In genomic region chr5:121162285-121162684, GRCm38 (mm10) we compare ENCODE assay signal across 18 mouse cellular contexts. TPM values are rescaled to one million over a fixed set of nuclear protein-coding genes. Genes with fewer than 3 reads are reported as not detected.
DNase-seq lines count a peak whose midpoint lies in the region; ATAC-seq and TF ChIP-seq lines count a peak whose summit lies in the region.
"Had no signal": no experiment of that assay in that cellular context is flagged by ENCODE, and none has a peak within 500 bp of the region (broad histone marks: within the 10 kb centered on the region; RNA-seq: fewer than 3 reads in every experiment).

No protein-coding gene starts in this region.

- no peaks in the 10 kb centered on the region for H3K27me3 ChIP-seq in forebrain, embryonic 14.5 days (replicated peaks; ENCODE audit: control insufficient read depth, insufficient read depth, low read length)
- H3K27me3 ChIP-seq in forebrain, embryonic 10.5 days (ENCODE audit: poor library complexity, severe bottlenecking), result no peaks in the 10 kb centered on the region
- H3K27me3 ChIP-seq in hindbrain, embryonic 16.5 days (replicated peaks; ENCODE audit: control insufficient read depth, insufficient read depth, low read length), result no peaks in the 10 kb centered on the region
- no peaks in the 10 kb centered on the region for H3K27me3 ChIP-seq in hindbrain, embryonic 13.5 days
- H3K27me3 ChIP-seq: embryonic facial prominence, embryonic 13.5 days; intestine, embryonic 15.5 days had no signal

- H3K9ac ChIP-seq in forebrain, embryonic 14.5 days (ENCODE audit: low read length), result no peak overlapping the region
- no peak overlapping the region for H3K9ac ChIP-seq in hindbrain, embryonic 16.5 days (ENCODE audit: low read depth, low read length)
- no peak overlapping the region for H3K9ac ChIP-seq in hindbrain, embryonic 13.5 days
- H3K9ac ChIP-seq: embryonic facial prominence, embryonic 13.5 days; intestine, embryonic 15.5 days had no signal

- H3K9me3 ChIP-seq in forebrain, embryonic 14.5 days (replicated peaks; ENCODE audit: control insufficient read depth, low read length), result no peaks in the 10 kb centered on the region
- no peaks in the 10 kb centered on the region for H3K9me3 ChIP-seq in forebrain, embryonic 10.5 days
- no peaks in the 10 kb centered on the region for H3K9me3 ChIP-seq in hindbrain, embryonic 16.5 days (ENCODE audit: control insufficient read depth, low read length)
- H3K9me3 ChIP-seq in hindbrain, embryonic 13.5 days, result no peaks in the 10 kb centered on the region
- H3K9me3 ChIP-seq: embryonic facial prominence, embryonic 13.5 days; heart, embryonic 10.5 days; intestine, embryonic 15.5 days had no signal

- H3K4me3 ChIP-seq in forebrain, embryonic 14.5 days (ENCODE audit: low read depth, low read length), result no peak overlapping the region
- no peak overlapping the region for H3K4me3 ChIP-seq in forebrain, embryonic 10.5 days
- H3K4me3 ChIP-seq in hindbrain, embryonic 16.5 days (ENCODE audit: low read length), result no peak overlapping the region
- no peak overlapping the region for H3K4me3 ChIP-seq in hindbrain, embryonic 13.5 days
- H3K4me3 ChIP-seq: embryonic facial prominence, embryonic 13.5 days; heart, embryonic 10.5 days; intestine, embryonic 15.5 days had no signal

- H3K36me3 ChIP-seq in forebrain, embryonic 14.5 days (ENCODE audit: control insufficient read depth, insufficient read depth, low read length), result peaks cover 86% of the 10 kb centered on the region
- peaks cover 100% of the 10 kb centered on the region for H3K36me3 ChIP-seq in forebrain, embryonic 10.5 days (replicated peaks)
- H3K36me3 ChIP-seq in hindbrain, embryonic 16.5 days (ENCODE audit: control insufficient read depth, insufficient read depth, low read length), result peaks cover 36% of the 10 kb centered on the region
- H3K36me3 ChIP-seq in hindbrain, embryonic 13.5 days, result peaks cover 94% of the 10 kb centered on the region

- no peaks in the 10 kb centered on the region for H3K4me1 ChIP-seq in forebrain, embryonic 14.5 days (ENCODE audit: control insufficient read depth, insufficient read depth, low read length)
- no peaks in the 10 kb centered on the region for H3K4me1 ChIP-seq in forebrain, embryonic 10.5 days
- no peaks in the 10 kb centered on the region for H3K4me1 ChIP-seq in hindbrain, embryonic 16.5 days (ENCODE audit: control insufficient read depth, insufficient read depth, low read depth, low read length)
- H3K4me1 ChIP-seq in hindbrain, embryonic 13.5 days (replicated peaks), result peaks cover 6% of the 10 kb centered on the region; the same call in 1 of the 2 replicates
- H3K4me1 ChIP-seq: embryonic facial prominence, embryonic 13.5 days; intestine, embryonic 15.5 days had no signal

- intact Hi-C loops in left cerebral cortex, postnatal 4 days (cut with DNase I), result no loop called here
- intact Hi-C loops in left cerebral cortex, postnatal 25 days (cut with DNase I), result loop anchor here (5.0 kb wide), 1 partner anchor 200 kb away; no protein-coding TSS in a partner anchor

- no peak for ATAC-seq in forebrain, embryonic 14.5 days
- ATAC-seq in hindbrain, embryonic 16.5 days, result peak; percentile 24; the same call in 1 of the 2 replicates
- no peak for ATAC-seq in hindbrain, embryonic 13.5 days (ENCODE audit: low FRiP score)
- ATAC-seq: forebrain, embryonic 16.5 days; intestine, embryonic 15.5 days had no signal

- DNase-seq in forebrain, embryonic 14.5 days (ENCODE audit: low spot score), result peak; percentile 11
- no peak for DNase-seq in forebrain, embryonic 10.5 days (ENCODE audit: extremely low spot score, low spot score)
- peak; percentile 43 for DNase-seq in left cerebral cortex, postnatal 4 days
- DNase-seq in left cerebral cortex, postnatal 25 days (ENCODE audit: low spot score in 2 of 2), result no peak
- peak; percentile 42 for DNase-seq in brain, embryonic 14.5 days (ENCODE audit: low read depth)
- DNase-seq: adrenal gland, postnatal 10 days; cerebellum, adult 11-12 months; cerebellum, adult 9-10 months; cerebellum, postnatal 25 days; heart, adult 18-20 months; heart, postnatal 10 days; heart, postnatal 4 days had no signal

- H3K27ac ChIP-seq in forebrain, embryonic 14.5 days (ENCODE audit: low read depth, low read length), result no peak overlapping the region
- no peak overlapping the region for H3K27ac ChIP-seq in forebrain, embryonic 10.5 days
- H3K27ac ChIP-seq in hindbrain, embryonic 16.5 days (ENCODE audit: low read depth, low read length), result 0 out of 2 replicates have a peak overlapping the region, but pooled peaks have one; percentile 1
- no peak overlapping the region for H3K27ac ChIP-seq in hindbrain, embryonic 13.5 days
- H3K27ac ChIP-seq: embryonic facial prominence, embryonic 13.5 days; heart, embryonic 10.5 days; intestine, embryonic 15.5 days had no signal

- TF ChIP-seq CTCF in brain, embryonic 14.5 days (IDR thresholded peaks at IDR 0.05; ENCODE audit: borderline replicate concordance, extremely low read depth, insufficient read depth, insufficient read length), result no peak

- WGBS in forebrain, embryonic 14.5 days, result 70% methylated on average over 5 of the region's 5 CpGs
- WGBS in forebrain, embryonic 10.5 days, result 93% methylated on average over 5 of the region's 5 CpGs
- 71% methylated on average over 5 of the region's 5 CpGs for WGBS in hindbrain, embryonic 16.5 days
- 81% methylated on average over 5 of the region's 5 CpGs for WGBS in hindbrain, embryonic 13.5 days

- H3K4me2 ChIP-seq in forebrain, embryonic 14.5 days (ENCODE audit: low read length), result no peak overlapping the region
- H3K4me2 ChIP-seq in hindbrain, embryonic 16.5 days (ENCODE audit: low read length), result no peak overlapping the region
- no peak overlapping the region for H3K4me2 ChIP-seq in hindbrain, embryonic 13.5 days
- H3K4me2 ChIP-seq: embryonic facial prominence, embryonic 13.5 days; intestine, embryonic 15.5 days had no signal

- TF ChIP-seq POLR2A in brain, embryonic 14.5 days (IDR thresholded peaks at IDR 0.05; ENCODE audit: borderline replicate concordance, extremely low read depth, insufficient read depth, insufficient read length, poor library complexity, severe bottlenecking), result no peak

RNA-seq across cellular contexts. Expression of gene Ptpn11, which starts 28.9 kb away (rescaled TPM):
- 32.1 and 33.8 TPM in 2 replicates for polyA plus RNA-seq in forebrain, embryonic 14.5 days (2014; fragmentation: Nextera tagmentation; extraction: Ambion mirVana)
- 25.1 TPM in 2 replicates for polyA plus RNA-seq in forebrain, embryonic 10.5 days (2016; fragmentation: Nextera tagmentation; extraction: Ambion mirVana)
- polyA plus RNA-seq in hindbrain, embryonic 16.5 days (2015; fragmentation: Nextera tagmentation; extraction: Ambion mirVana), result 18.8 and 20.9 TPM in 2 replicates
- polyA plus RNA-seq in hindbrain, embryonic 13.5 days (2015; fragmentation: Nextera tagmentation; extraction: Ambion mirVana), result 23.1 and 23.6 TPM in 2 replicates
- total RNA-seq in left cerebral cortex, postnatal 4 days (2021), result 10 to 100 TPM; 74.1 to 76.3 TPM
- total RNA-seq in left cerebral cortex, postnatal 25 days (2021), result 10 to 100 TPM; 91.0 to 91.6 TPM
- 41.6 and 58.5 TPM in 2 replicates for polyA plus RNA-seq in brain, embryonic 14.5 days (2012; rRNA removed)

RNA-seq across cellular contexts. Expression of gene Rpl6, which starts 42.0 kb away (rescaled TPM):
- 455 and 505 TPM in 2 replicates for polyA plus RNA-seq in forebrain, embryonic 14.5 days (2014; fragmentation: Nextera tagmentation; extraction: Ambion mirVana)
- 659 and 678 TPM in 2 replicates for polyA plus RNA-seq in forebrain, embryonic 10.5 days (2016; fragmentation: Nextera tagmentation; extraction: Ambion mirVana)
- polyA plus RNA-seq in hindbrain, embryonic 16.5 days (2015; fragmentation: Nextera tagmentation; extraction: Ambion mirVana), result 318 and 333 TPM in 2 replicates
- polyA plus RNA-seq in hindbrain, embryonic 13.5 days (2015; fragmentation: Nextera tagmentation; extraction: Ambion mirVana), result 427 and 429 TPM in 2 replicates
- 100 to 1,000 TPM; 639 to 650 TPM for total RNA-seq in left cerebral cortex, postnatal 4 days (2021)
- 100 to 1,000 TPM; 415 TPM for total RNA-seq in left cerebral cortex, postnatal 25 days (2021)
- polyA plus RNA-seq in brain, embryonic 14.5 days (2012; rRNA removed), result 622 and 680 TPM in 2 replicates

RNA-seq across cellular contexts. Expression of gene Hectd4, which starts 57.7 kb away (rescaled TPM):
- polyA plus RNA-seq in forebrain, embryonic 14.5 days (2014; fragmentation: Nextera tagmentation; extraction: Ambion mirVana), result 15.8 and 22.0 TPM in 2 replicates
- 3.5 and 5.1 TPM in 2 replicates for polyA plus RNA-seq in forebrain, embryonic 10.5 days (2016; fragmentation: Nextera tagmentation; extraction: Ambion mirVana)
- polyA plus RNA-seq in hindbrain, embryonic 16.5 days (2015; fragmentation: Nextera tagmentation; extraction: Ambion mirVana), result 16.6 and 17.1 TPM in 2 replicates
- 15.0 and 17.2 TPM in 2 replicates for polyA plus RNA-seq in hindbrain, embryonic 13.5 days (2015; fragmentation: Nextera tagmentation; extraction: Ambion mirVana)
- 100 to 1,000 TPM; 202 to 219 TPM for total RNA-seq in left cerebral cortex, postnatal 4 days (2021)
- total RNA-seq in left cerebral cortex, postnatal 25 days (2021), result 100 to 1,000 TPM; 183 to 193 TPM
- polyA plus RNA-seq in brain, embryonic 14.5 days (2012; rRNA removed), result 60.2 and 75.7 TPM in 2 replicates

Comparison
In these comparisons a context has a peak if more than half of its experiments do, and no peak if none do; other contexts are left out.
1. DNase-seq: peak in forebrain, embryonic 14.5 days (single experiment), left cerebral cortex, postnatal 4 days (single experiment) and brain, embryonic 14.5 days (single experiment); none in forebrain, embryonic 10.5 days (single experiment) and left cerebral cortex, postnatal 25 days (0 of 2).